Mouse (Mus musculus): Measurements from ENCODE around the gene Pds5a.
"Not testable (repeated sequence)": the region's sequence is repeated elsewhere in the genome, so short reads cannot be mapped to it uniquely, and the experiment has no call there.

The Pds5a gene

DNA sequence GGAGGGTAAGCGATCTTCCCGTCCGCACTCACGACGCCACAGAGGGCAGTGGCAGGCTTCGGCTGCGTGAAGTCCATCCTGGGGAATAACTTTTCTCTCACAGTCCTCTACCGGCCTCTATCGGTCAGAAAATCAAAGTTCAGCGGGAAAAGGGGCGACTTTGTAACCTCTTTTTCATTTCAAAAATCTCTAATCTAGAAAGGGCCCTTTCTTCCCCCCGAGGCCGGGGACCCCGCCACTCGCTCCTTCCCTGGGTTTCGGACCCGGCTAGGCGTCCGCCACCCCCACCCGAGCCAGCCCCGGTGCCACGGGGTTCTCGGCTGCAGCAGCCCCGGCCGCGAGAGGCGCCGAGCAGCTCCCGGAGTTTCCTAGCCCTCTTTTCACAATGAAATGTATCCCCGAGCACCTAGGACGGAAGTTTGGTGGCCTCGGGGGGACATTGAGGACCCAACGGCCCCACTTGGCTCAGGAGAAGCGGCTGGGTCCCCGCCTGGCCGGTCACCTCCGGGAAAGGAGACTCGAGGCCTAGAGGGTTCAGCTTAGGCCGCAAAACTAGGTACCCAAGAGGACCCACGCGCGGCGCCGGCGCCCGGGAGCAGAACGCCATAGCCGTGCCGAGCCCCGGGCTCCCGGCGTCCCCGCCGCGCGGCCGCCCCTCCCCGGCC is 1.1 kb downstream of the Pds5a start:
- peak; percentile 53 to 60 for DNase-seq (ENCODE audit: low spot score in 2 of 2)

DNA sequence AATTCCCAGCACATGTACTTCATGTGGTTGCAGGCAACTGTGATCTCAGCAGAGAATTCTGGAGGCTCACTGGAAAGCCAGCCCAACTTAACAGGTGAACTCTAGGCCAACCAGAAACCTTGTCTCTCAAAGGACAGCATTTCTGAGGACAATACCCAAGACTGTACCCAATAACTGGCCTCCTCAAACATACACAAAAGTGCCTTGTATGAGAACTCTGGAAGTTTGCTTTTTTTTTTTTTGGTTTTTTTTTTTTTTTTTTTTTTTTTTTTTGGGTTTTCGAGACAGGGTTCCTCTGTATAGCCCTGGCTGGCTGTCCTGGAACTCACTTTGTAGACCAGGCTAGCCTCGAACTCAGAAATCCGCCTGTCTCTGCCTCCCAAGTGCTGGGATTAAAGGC is 4.0 kb downstream of the Pds5a start:
- DNase-seq (ENCODE audit: low spot score in 2 of 2): not testable (repeated sequence)

DNA sequence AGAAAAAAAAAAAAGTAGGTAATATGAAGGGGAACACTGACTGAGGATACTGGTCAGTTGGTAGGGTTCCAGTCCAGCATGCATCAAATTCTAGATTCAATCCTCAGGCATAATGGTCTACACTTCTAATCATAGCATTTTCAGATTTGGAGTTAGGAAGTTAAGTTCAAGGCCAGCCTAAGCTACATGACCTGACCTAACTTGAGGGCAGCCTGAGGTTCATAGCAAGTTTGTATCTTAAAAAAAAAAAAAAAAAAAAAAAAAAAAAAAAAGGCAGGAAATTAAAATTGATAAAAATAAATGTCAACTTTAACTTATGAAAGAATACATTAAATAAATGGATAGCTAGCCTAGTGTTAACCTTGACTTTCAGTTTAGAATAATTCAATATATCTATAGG is 5.1 kb downstream of the Pds5a start:
- DNase-seq (ENCODE audit: low spot score in 2 of 2): no peak

DNA sequence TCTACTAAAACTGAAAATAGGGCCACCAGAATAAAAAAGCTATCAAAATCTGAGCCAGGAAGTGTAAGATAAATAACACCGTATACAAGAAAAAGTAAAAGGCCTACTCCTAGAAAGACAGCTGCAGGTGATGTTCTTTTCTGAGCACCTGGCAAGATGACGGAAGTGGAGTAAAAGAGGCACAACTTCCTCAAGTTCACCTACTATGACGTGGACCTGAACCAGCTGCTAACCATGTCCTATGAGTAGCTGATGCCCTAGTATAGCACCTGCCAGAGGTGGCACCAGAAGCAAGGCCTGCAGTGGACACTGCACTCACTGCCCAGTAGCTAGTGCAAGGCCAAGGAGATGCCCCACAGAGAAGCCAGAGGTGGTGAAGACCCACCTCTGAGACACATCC is 9.3 kb downstream of the Pds5a start:
- DNase-seq (ENCODE audit: low spot score in 2 of 2): no peak

DNA sequence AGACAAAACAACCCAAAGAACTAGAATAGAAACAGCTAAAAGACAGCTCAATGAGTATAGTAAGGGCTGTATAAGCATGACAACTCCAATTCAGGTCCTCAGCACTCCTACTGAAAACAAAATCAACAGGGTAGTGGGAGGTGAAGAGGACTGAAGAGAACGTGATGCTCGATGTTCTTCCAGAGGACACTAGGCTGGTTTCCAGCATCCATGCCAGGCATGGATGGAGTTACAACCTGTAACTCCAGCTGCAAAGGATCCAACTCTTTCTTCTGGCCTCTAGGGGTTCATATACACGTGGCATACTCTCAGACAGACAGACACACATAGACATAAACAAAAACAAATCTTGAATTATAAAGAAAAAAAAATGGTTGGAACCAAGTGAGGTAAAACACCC is 11.3 kb downstream of the Pds5a start:
- DNase-seq (ENCODE audit: low spot score in 2 of 2): no peak

DNA sequence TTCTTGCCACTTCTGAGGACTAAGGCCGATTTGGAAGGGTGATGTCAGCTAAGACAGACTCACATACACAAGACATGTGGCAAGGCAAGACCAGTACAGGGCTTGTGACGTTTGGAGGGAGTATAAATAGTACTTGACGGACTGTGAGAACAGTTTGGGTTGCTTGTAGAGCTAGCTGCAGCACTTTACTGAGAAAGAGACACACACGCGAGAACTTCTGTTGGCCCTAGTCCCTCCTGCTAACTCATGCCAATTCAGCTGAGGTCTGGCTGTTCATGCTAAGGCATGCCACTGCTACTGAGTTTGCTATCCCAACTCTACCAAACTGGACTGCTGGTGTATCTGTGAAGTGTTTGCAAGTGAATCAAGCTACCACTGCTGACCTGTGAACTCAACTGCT is 19.2 kb downstream of the Pds5a start:
- DNase-seq (ENCODE audit: low spot score in 2 of 2): no peak

DNA sequence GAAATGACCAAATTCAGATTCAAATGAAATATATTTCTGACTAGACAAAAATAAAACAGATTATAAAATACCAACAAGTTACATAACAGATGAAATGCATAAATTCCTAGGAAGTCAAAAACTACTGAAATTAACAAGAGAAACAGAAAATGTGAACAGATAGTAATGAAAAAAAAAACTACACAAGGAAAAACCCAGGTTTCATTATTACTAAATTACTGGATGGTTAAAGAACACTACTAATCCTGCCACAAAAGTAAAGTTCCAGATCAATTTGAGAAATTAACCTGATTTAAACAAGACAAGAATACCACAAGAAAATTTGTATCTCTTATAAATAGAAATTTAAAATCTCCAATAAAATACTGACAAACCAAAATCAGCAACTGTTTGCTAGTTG is 25.9 kb downstream of the Pds5a start:
- DNase-seq (ENCODE audit: low spot score in 2 of 2): no peak

DNA sequence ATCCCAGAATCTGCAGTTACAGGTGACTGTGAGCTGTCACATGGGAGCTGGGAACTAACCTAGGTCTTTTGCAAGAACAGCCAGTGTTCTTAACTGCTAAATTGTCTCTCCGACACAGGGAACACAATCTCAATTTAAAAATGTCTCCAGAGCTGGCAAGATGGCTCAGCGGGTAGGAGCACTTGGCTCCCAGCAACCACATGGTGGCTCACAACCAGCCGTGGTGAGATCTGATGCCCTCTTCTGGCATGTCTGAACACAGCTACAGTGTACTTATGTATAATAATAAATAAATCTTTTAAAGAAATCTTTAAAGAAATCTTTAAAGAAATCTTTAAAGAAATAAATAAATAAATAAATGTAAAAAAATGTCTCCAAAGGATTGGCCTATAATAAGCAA is 30.4 kb downstream of the Pds5a start:
- peak in 1 of 2 experiments; percentile 11 for DNase-seq (ENCODE audit: low spot score in 2 of 2)

DNA sequence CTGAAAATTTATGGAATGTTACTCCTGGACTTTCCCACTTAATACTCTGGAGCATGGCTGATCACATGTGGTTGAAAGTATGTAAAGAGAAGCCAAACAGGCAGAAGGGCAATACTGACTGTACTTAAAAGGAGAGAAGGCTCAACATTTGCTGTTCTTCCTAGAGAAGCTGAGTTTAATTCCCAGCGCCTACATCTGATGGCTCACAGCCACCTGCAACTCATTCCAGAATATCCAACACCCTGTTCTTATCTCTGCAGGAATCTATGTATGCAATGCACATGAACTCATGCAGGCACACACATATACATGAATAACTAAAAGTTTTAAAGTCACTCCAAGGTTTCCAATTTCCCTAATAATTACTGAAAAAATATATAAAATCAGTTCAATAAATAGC is 32.7 kb downstream of the Pds5a start:
- no peak for DNase-seq (ENCODE audit: low spot score in 2 of 2)

DNA sequence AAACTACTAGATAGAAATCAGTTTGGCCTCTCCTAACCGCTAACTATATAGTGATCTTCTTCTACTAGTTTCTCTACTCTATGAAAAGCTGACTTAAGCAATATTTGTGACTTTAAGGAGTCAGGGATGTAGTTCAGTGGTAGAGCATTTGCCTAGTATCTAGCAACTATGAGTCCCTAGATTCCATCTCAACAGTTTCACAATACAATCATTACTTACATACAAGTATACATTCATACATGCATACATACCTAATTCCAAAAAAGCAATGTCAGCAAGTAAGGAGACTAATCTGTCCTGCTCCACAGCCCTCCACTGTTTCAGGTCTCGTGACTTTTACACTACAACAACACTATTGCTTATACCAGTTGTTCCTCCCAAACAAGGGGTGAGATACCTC is 36.1 kb downstream of the Pds5a start:
- DNase-seq (ENCODE audit: low spot score in 2 of 2): no peak

DNA sequence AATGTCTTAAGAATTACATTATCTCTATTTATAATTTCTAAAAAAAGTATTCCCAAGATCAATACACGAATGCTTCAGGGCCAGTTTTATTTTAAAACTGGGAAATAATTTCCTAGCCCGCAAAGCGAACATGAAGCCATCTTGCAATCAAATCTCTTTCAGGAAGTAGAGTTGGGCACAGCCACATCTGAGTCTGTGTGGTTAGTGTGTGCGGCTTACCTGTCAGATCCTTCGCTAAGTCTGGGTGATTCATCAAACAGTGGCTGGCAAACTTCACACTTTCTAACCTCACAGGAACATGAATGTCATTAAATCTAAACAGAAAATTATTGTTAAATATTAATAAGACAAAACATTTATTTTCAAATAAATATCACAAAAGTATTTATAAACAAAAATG is 44.3 kb downstream of the Pds5a start:
- DNase-seq (ENCODE audit: low spot score in 2 of 2): no peak

DNA sequence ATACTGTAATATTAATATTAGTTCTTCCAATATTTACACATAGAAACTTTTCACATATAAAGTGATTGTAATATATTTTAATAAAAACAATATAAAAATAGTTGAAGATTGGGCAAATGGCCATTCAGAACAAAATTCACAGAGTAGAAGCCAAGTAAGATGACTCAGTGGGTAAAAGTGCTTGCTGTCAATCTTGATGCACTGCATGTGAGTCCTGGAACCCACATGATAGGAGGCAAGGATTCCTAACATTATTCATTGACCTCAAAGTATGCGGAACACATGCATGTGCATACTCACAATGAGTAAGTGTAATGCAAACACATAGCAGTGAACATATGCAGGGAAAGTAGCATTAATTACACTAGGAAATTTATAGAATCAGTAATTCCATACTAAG is 59.2 kb downstream of the Pds5a start:
- DNase-seq (ENCODE audit: low spot score in 2 of 2): no peak

DNA sequence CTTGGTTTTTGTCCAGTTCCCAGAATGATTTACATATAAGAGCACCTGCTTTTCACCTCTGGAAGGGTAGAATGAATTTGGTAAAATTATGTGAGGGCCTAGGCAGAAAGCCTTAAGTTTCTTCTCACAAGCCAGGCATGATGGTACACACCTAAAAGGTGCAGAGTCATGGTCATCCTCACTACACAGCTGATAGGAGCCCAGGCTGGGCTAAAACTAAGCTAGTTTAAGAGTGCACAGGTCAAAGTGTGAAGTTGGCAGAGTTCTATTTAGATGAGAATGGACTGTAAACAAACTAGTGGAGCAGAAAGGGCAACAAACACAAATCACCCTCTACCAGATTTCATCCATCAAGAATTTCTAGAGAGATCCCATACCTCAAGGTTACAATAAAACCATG is 73.7 kb downstream of the Pds5a start:
- DNase-seq (ENCODE audit: low spot score in 2 of 2): no peak

DNA sequence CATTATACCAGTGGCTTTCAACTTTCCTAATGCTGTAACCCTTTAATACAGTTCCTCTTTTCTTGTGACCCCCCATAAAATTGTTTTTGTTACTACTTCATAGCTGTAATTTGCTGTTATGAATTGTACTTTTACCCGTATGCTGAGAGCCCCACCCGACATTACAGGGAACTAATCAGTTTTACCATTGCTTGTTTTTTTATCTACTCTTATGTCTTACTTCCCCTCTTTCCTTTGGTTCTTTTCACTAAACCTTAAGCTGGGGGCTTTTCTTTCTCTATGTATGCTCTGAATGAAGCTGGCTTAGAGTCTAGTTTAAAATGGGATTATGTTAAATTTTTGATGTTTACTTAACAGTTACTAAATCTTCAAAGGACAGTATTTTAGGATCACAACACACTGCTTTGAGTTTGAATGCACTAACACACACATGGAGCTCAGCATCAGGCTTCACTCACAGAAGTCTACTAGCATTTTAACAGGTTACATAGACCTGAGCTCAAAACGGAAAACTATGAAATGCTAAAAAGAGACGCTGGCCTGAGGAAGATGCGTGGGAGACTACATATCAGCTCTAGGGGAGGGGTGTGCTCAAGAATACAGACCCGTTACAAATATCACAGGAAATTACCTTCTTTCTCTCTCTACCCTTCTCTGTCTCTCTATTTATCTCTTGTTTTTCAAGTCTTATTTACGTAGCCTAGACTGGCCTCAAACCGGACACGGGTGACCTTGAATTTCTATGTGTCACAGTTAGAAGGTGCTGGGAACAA is 84.7 kb downstream of the Pds5a start:
- DNase-seq (ENCODE audit: low spot score in 2 of 2): no peak

DNA sequence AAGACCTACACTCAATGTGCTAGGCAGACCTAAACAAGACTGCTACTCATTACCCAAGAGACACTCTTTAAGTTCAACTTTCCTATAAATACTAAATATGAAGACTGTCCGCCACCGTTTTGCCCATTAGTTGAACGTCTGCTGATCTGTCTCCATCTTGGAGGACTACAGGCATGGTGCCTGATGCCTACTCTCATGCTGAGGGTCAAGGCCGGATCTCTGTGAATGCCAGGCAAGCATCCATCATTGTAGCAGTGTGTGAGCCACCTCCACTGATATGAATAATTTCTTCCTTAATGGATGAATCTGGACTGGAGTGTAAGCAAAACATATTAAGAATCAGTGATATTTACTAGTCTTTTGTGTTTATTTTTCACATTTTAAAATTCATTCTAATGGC is 87.5 kb downstream of the Pds5a start:
- no peak for DNase-seq (ENCODE audit: low spot score in 2 of 2)

DNA sequence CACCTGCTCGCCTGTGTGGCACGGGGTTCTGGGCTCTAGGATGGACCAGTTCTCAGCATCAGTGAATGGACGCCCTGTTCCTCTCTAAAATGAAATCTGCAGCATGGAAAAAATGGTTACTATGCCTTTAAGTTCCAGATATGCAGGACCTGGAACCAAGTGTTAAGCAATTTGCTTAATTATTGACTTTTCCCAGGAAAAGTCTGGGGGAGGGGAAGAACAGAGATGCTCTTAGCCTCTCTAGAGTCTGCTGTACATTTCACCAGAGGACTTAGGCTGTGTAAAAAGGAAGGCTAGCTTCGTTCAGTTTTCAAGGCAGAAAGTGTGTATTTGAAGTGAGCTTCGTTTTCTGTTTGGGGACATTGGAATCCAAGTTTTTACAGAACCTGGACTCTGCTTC is 88.3 kb downstream of the Pds5a start:
- no peak for DNase-seq (ENCODE audit: low spot score in 2 of 2)

DNA sequence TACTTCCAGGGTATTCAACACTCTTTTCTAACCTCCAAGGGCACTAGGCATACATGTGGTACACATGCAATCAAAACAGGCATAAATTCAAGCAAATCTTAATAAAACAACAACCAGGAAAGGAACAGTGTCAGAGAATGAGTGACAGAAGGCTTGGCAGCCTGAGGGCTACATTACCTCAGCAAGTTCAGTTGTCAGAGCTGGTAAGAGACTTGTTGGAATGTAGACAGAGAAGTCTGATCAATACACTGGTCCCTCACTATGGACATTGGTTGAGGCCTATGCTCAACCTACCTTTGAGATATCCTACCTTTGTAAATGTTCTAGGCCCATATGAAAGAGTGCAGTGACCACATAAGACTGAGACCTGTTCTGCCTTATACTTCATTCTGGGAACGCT is 91.3 kb downstream of the Pds5a start:
- DNase-seq (ENCODE audit: low spot score in 2 of 2): no peak

DNA sequence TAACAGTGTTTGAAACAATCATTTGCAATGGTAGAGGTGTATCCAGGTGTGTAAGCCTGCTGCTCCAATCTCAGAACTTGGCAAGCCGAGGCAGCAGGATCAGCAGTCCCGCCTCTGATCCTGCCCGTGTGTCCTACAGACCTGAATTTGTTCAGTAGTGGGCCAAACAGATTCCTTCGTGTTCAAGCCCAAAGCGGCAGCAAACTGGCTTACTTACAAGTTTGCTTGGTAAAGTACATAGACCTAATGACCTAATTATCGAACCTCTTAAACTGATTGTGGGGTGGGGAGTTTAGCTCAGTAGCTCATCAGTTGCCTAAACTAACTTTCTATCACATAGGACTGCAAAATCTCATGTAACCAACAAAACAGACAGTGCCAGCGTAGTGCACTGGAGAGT is 98.4 kb downstream of the Pds5a start:
- DNase-seq (ENCODE audit: low spot score in 2 of 2): no peak

DNA sequence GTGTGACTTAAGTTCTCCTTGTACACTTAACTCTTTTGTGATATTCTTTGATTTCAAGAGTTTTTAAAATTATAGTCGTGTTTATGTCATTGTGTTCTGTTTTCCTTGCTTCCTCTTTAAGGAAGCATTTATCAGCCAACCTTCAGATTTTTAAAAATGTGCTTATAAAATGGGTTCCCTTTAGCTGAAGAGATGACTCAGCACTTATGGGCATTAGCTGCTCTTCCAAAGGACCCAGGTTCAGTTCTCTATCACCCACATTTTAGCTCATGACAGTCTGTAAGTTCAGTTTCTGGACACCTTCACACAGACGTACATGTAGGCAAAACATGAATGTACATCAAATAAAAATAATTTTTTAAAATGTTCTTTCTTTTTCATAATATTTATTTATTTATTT is 105.7 kb downstream of the Pds5a start:
- no peak for DNase-seq (ENCODE audit: low spot score in 2 of 2)

DNA sequence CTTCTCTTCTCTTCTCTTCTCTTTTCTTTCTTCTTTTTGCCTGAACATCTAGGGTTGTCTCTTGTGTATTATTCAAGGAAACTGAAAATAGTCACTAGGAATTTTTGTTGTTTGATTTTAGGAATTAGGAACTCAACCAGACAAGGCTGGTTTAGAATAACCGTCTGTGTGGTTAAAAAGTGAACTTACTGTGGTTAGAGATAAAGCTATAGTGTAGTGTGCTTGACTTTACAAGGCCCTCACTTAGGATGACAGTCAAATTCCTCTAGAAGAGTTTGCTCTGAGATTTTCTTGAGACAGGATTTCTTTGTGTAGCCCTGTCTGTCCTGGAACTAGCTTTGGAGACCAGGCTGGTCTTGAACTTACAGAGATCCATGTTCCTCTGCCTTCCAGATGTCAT is 107.9 kb downstream of the Pds5a start:
- DNase-seq (ENCODE audit: low spot score in 2 of 2): no peak

DNA sequence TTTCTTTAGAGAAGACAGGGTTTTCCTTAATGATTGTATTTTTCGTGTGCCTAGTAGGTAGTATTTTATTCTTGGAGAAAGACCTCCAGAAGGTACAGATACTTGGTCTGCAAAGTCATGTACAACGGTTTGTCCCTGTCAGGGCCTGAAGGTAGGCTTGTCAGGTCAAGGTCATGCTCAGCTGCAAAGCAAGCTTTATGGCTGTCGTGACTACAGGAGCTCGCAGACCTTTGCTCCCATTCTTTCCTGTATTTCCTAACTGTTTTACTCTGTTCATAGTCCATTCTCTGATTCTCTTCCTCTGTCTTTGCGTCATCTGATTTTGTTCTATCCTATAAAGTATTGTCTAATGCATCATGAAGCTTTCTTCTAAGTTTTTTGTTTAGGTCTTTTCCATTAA is 111.8 kb downstream of the Pds5a start:
- no peak for DNase-seq (ENCODE audit: low spot score in 2 of 2)

DNA sequence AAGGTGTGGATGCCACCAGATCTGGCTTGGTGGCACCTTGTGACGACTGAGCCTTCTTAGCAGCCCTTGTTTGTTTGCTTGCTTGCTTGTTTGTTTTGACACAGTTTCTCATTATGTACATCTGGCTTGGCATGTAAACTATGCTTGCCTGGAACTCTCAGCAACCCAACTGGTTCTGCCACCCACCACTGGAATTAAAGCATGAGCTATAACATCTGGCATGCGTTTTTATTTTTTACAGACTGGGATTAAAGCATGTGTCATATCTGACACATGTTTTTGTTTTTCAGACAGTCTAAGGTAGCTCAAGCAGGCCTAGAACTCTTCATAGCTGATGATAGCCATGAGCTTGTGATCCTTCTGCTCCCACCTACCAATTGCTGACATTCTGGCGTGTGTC is 119.5 kb downstream of the Pds5a start:
- DNase-seq (ENCODE audit: low spot score in 2 of 2): no peak

DNA sequence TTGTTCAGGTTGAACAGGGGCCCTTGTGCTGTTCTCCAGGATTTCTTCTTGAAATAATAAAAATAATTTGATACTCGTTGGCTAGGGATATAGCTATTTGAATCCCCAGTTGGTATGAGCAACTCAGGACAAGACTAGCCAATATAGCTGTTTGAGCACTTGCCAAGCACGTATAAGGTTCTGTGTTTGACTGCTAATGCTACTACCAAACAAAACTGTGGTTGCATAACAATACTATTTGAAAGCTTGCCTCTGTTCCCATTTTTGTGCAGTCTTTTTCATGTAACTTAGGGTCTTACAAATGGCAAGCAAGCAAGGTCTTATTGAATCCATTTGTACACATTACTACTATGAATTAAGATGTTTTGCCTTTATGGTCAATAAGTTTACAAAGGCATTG is 122.2 kb downstream of the Pds5a start:
- DNase-seq (ENCODE audit: low spot score in 2 of 2): no peak

DNA sequence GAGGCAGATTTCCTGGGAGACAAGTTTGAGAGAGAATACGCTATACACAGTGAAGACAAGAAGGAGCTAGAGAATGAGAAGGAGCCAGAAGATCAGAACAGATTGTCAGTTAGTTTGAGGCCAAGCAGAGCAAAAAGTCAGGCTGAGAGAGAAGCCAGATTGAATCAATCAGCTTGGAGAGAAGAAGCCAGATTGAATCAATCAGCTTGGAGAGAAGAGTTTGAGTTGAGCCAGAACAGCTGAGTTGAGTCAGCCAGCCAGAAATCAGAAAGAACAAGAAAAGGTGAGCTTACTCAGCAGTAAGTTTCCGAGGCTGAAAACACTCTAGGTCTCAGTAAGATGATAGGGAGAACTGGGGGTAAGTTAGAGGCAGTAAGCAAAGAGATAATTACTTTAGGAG is 123.2 kb downstream of the Pds5a start:
- DNase-seq (ENCODE audit: low spot score in 2 of 2): no peak
